Mouse (Mus musculus) neural tube, embryonic 14.5 days (tissue): ENCODE results near the gene Rai14. TPM values are rescaled to one million over a fixed set of nuclear protein-coding genes. Genes with fewer than 3 reads are reported as not detected.

Experiments used
- ATAC-seq: fragments of 200-750 bp; cut with Nextera tagmentation; 2 replicates; pipeline ENCODE4 v1.8.0; 2017; ENCODE audit warnings: low read depth, mild to moderate bottlenecking, moderate TSS enrichment, moderate library complexity
- H3K27ac ChIP-seq: fragments of 300-500 bp; sonication (generic); 2 replicates; pipeline ENCODE4 v1.5.1; 2014; ENCODE audit warnings: low read depth, mild to moderate bottlenecking, control low read depth, low read length, moderate library complexity, mixed read lengths
- H3K27me3 ChIP-seq: fragments of 300-500 bp; sonication (generic); 2 replicates; pipeline ENCODE4 v1.6.1; 2014; ENCODE audit warnings: low read length; ENCODE audit not compliant: control insufficient read depth, insufficient read depth
- H3K36me3 ChIP-seq: fragments of 300-500 bp; sonication (generic); 2 replicates; pipeline ENCODE4 v1.6.1; 2014; ENCODE audit warnings: low read length, mixed read lengths; ENCODE audit not compliant: control insufficient read depth, insufficient read depth
- H3K4me1 ChIP-seq: fragments of 300-500 bp; sonication (generic); 2 replicates; pipeline ENCODE4 v1.6.1; 2014; ENCODE audit warnings: low read length; ENCODE audit not compliant: control insufficient read depth, insufficient read depth
- H3K4me2 ChIP-seq: fragments of 300-500 bp; sonication (generic); 2 replicates; pipeline ENCODE4 v1.6.1; 2014; ENCODE audit warnings: mild to moderate bottlenecking, low read depth, low read length, control low read depth
- H3K4me3 ChIP-seq: fragments of 300-500 bp; sonication (generic); 2 replicates; pipeline ENCODE4 v1.5.1; 2014; ENCODE audit warnings: low read depth, low read length, control low read depth, mixed read lengths
- H3K9ac ChIP-seq: fragments of 300-500 bp; sonication (generic); replicated peaks from 2 replicates; pipeline ENCODE4 v1.6.1; 2014; ENCODE audit warnings: low read depth, mild to moderate bottlenecking, control low read depth, low read length, mixed read lengths
- H3K9me3 ChIP-seq: fragments of 300-500 bp; sonication (generic); 2 replicates; pipeline ENCODE4 v1.6.1; 2016; ENCODE audit warnings: low read length; ENCODE audit not compliant: control insufficient read depth
- WGBS: fragments of 180-500 bp; shearing (Covaris S2); extraction: QIAGEN DNeasy Blood & Tissue Kit; methylation state at CpG from one replicate; pipeline ENCODE4 v1.1.7; 2014; 5-methylcytosine and 5-hydroxymethylcytosine counted together
- polyA plus RNA-seq: library from polyadenylated mRNA; unstranded; fragments of >200 nt; fragmentation: Nextera tagmentation; extraction: Ambion mirVana; gene quantifications from 2 replicates; pipeline ENCODE4 v1.2.1, GENCODE M21; 2014

Rai14 gene
- polyA plus RNA-seq, 1 experiment from 2014 or later = 10.0 TPM

GRCm38 (mm10) chr15:10640721-10641120 is 73.7 kb downstream of the Rai14 start:
- no peaks in the 10 kb centered on the region for H3K9me3 ChIP-seq
- no peak overlapping the region for H3K9ac ChIP-seq
- no peak for ATAC-seq
- WGBS = 90% methylated on average over 3 of the region's 3 CpGs
- H3K4me1 ChIP-seq = no peaks in the 10 kb centered on the region
- H3K36me3 ChIP-seq = no peaks in the 10 kb centered on the region
- no peaks in the 10 kb centered on the region for H3K27me3 ChIP-seq
- no peak overlapping the region for H3K4me2 ChIP-seq
- H3K4me3 ChIP-seq = no peak overlapping the region
- no peak overlapping the region for H3K27ac ChIP-seq

DNA sequence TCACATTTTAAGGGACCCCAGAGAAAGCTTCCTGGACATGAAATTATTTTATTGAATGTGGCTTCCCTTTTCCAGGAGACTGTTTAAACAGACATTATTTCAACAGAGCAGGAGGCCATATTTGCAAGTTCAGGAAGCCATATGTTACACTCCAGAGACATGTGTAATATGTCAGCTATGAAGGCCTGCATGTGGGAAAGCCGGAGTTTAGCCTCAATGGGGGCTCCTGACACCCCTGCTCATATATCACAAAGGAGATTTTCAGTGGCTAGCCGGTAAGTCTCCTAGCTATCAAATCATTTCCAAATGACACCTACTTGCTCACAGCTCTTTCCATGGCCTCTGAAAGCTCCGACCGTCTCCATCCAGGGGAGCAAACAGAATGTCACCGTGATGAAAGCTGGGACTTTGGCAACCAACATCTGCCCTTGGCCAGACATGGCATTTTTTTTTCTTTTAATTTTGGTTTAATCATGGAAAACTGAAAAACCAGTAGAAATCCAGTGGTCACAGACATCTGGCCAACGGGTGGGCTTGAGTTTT is 77.1 kb downstream of the Rai14 start:
- Histone ChIP-seq H3K36me3 (no peaks in the 10 kb centered on the region), H3K4me3 (no peak overlapping the region), H3K27me3 (no peaks in the 10 kb centered on the region), H3K4me1 (peaks cover 5% of the 10 kb centered on the region), H3K9ac (no peak overlapping the region), H3K9me3 (no peaks in the 10 kb centered on the region), H3K27ac (no peak overlapping the region), H3K4me2 (no peak overlapping the region)
- WGBS = 69% methylated on average over 6 of the region's 6 CpGs
- no peak for ATAC-seq

DNA sequence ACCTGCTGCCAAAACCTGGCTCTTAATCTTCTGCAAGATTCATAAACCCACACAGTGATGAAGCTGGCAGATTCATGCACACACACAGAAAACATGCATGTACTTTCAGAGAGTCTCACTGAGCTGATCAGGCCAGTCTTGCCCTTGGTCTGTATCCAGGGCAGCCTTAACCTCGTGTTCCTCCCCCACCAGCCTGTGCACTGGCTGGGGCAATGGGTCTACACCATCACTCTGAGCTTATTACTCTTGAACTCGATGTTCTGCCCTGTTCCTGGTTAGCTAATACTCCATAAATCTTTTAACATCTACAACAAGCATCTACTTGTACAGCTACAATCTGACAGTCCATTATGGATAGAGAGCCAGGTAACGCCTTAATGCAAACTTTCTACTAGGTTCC is 77.6 kb downstream of the Rai14 start:
- H3K4me3 ChIP-seq = no peak overlapping the region
- H3K4me1 ChIP-seq = peaks cover 5% of the 10 kb centered on the region
- 78% methylated on average over 3 of the region's 3 CpGs for WGBS
- no peak overlapping the region for H3K27ac ChIP-seq
- H3K9ac ChIP-seq = no peak overlapping the region
- H3K36me3 ChIP-seq = no peaks in the 10 kb centered on the region
- no peak overlapping the region for H3K4me2 ChIP-seq
- H3K27me3 ChIP-seq = no peaks in the 10 kb centered on the region
- H3K9me3 ChIP-seq = no peaks in the 10 kb centered on the region
- no peak for ATAC-seq

GRCm38 (mm10) chr15:10635121-10635520 is 79.3 kb downstream of the Rai14 start:
- WGBS = 20% methylated on average over 10 of the region's 10 CpGs
- ATAC-seq = peak; percentile 62; the same call in 1 of the 2 replicates

GRCm38 (mm10) chr15:10634176-10634575 is 80.2 kb downstream of the Rai14 start:
- no peaks in the 10 kb centered on the region for H3K36me3 ChIP-seq
- peaks cover 5% of the 10 kb centered on the region for H3K4me1 ChIP-seq
- no peaks in the 10 kb centered on the region for H3K27me3 ChIP-seq
- 53% methylated on average over 6 of the region's 6 CpGs for WGBS
- no peak overlapping the region for H3K9ac ChIP-seq
- no peak overlapping the region for H3K27ac ChIP-seq
- no peak for ATAC-seq
- no peak overlapping the region for H3K4me3 ChIP-seq
- H3K9me3 ChIP-seq = no peaks in the 10 kb centered on the region
- no peak overlapping the region for H3K4me2 ChIP-seq

More at GRCm38 (mm10) chr15:10635121-10635520, 79.3 kb downstream of the Rai14 start:
- Histone ChIP-seq H3K27ac (no peak overlapping the region), H3K4me3 (no peak overlapping the region), H3K9me3 (no peaks in the 10 kb centered on the region), H3K9ac (no peak overlapping the region), H3K27me3 (no peaks in the 10 kb centered on the region), H3K4me2 (no peak overlapping the region), H3K4me1 (peaks cover 5% of the 10 kb centered on the region), H3K36me3 (no peaks in the 10 kb centered on the region)

GRCm38 (mm10) chr15:10633381-10633780 is 81.0 kb downstream of the Rai14 start:
- H3K4me3 ChIP-seq = no peak overlapping the region
- no peak overlapping the region for H3K9ac ChIP-seq
- H3K9me3 ChIP-seq = no peaks in the 10 kb centered on the region
- no peaks in the 10 kb centered on the region for H3K36me3 ChIP-seq
- no peak overlapping the region for H3K4me2 ChIP-seq
- WGBS = 91% methylated on average over 4 of the region's 4 CpGs
- peaks cover 5% of the 10 kb centered on the region for H3K4me1 ChIP-seq
- ATAC-seq = no peak
- no peaks in the 10 kb centered on the region for H3K27me3 ChIP-seq
- H3K27ac ChIP-seq = 0 out of 2 replicates have a peak overlapping the region, but pooled peaks have one; percentile 18

DNA sequence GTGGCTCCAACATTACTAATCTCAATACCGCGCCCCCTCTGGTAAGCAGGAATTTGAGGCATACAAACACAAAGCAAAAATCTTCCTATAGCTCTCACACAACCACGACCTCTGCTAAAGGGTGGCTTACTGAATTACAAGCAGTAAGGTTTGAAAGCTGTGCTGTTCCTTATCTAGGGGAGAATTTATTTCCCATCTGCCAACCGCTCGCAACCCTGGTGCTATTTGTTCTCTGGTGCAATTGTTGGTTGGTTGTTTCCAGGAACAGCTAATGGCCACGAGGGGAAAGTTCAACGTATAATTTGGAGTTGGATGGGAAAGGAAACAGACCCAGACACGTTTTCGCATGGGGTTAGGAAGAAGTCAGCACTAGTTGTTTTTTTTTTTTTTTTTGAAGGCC is 81.8 kb downstream of the Rai14 start:
- Histone ChIP-seq H3K4me2 (no peak overlapping the region), H3K36me3 (no peaks in the 10 kb centered on the region), H3K4me3 (no peak overlapping the region), H3K27ac (no peak overlapping the region), H3K27me3 (no peaks in the 10 kb centered on the region), H3K4me1 (peaks cover 5% of the 10 kb centered on the region), H3K9me3 (no peaks in the 10 kb centered on the region), H3K9ac (no peak overlapping the region)
- ATAC-seq = no peak
- WGBS = 72% methylated on average over 9 of the region's 9 CpGs

GRCm38 (mm10) chr15:10632060-10632459 is 82.4 kb downstream of the Rai14 start:
- 95% methylated on average over 8 of the region's 8 CpGs for WGBS
- Histone ChIP-seq H3K4me3 (no peak overlapping the region), H3K27me3 (no peaks in the 10 kb centered on the region), H3K4me1 (peaks cover 5% of the 10 kb centered on the region), H3K4me2 (no peak overlapping the region), H3K9me3 (no peaks in the 10 kb centered on the region), H3K9ac (no peak overlapping the region), H3K36me3 (no peaks in the 10 kb centered on the region), H3K27ac (no peak overlapping the region)
- ATAC-seq = no peak

DNA sequence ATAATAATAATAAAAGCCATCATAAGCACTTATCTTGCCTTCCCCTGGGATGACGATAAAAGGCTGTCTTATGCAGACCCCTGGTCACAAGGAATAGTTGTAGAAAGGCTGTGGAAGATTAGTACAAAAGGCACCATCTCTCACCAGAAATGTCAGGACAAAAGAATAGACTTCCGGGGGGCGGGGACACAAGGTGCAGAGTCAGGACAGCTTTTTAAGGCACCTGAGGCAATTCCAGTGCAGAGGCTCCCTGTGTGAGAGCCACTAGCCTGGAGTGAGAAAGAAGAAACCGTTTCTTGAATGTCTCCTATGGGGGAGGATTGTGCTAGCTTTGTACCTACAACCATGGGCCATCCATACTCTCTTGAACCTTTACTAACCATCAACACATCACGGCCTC is 82.9 kb downstream of the Rai14 start:
- WGBS = 94% methylated on average over 5 of the region's 5 CpGs
- no peak overlapping the region for H3K4me3 ChIP-seq
- no peaks in the 10 kb centered on the region for H3K27me3 ChIP-seq
- H3K9me3 ChIP-seq = no peaks in the 10 kb centered on the region
- peaks cover 5% of the 10 kb centered on the region for H3K4me1 ChIP-seq
- H3K4me2 ChIP-seq = no peak overlapping the region
- H3K36me3 ChIP-seq = no peaks in the 10 kb centered on the region
- no peak for ATAC-seq
- no peak overlapping the region for H3K27ac ChIP-seq
- no peak overlapping the region for H3K9ac ChIP-seq
